Mouse (Mus musculus) thymus, adult 2 months (tissue): ENCODE results near the gene Fbxo21. TPM values are rescaled to one million over a fixed set of nuclear protein-coding genes. Genes with fewer than 3 reads are reported as not detected.

Source experiments
- DNase-seq: peaks from one replicate; pipeline ENCODE4 v3.0.0; 2021
- H3K27ac ChIP-seq: fragments of 200-500 bp; 2 replicates; pipeline ENCODE4 v1.5.1; 2012; ENCODE audit warnings: low read length, control low read depth; ENCODE audit not compliant: control insufficient read depth, insufficient read depth
- H3K27me3 ChIP-seq: fragments of 200-500 bp; 2 replicates; pipeline ENCODE4 v1.6.1; 2012; ENCODE audit warnings: mild to moderate bottlenecking, low read length, moderate library complexity, mixed read lengths; ENCODE audit not compliant: control insufficient read depth, insufficient read depth
- H3K36me3 ChIP-seq: fragments of 200-500 bp; 2 replicates; pipeline ENCODE4 v1.6.1; 2012; ENCODE audit warnings: mild to moderate bottlenecking, low read length, moderate library complexity; ENCODE audit not compliant: control insufficient read depth, insufficient read depth
- H3K4me1 ChIP-seq: fragments of 200-500 bp; replicated peaks from 2 replicates; pipeline ENCODE4 v1.6.1; 2012; ENCODE audit warnings: low read length; ENCODE audit not compliant: control insufficient read depth, insufficient read depth
- H3K4me3 ChIP-seq: fragments of 200-500 bp; 2 replicates; pipeline ENCODE4 v1.5.1; 2012; ENCODE audit warnings: mild to moderate bottlenecking, low read length, control low read depth, moderate library complexity; ENCODE audit not compliant: control insufficient read depth, insufficient read depth
- CTCF ChIP-seq: fragments of 200-500 bp; IDR thresholded peaks from 2 replicates; pipeline ENCODE4 v1.5.1; 2012; ENCODE audit warnings: mild to moderate bottlenecking, control low read depth, low read length, moderate library complexity, borderline replicate concordance; ENCODE audit not compliant: control insufficient read depth, poor library complexity, insufficient read depth; ENCODE audit errors: extremely low read depth
- POLR2A ChIP-seq: fragments of 200-500 bp; IDR thresholded peaks from 2 replicates; pipeline ENCODE4 v1.6.1; 2012; ENCODE audit warnings: mild to moderate bottlenecking, low read length, control low read depth, moderate library complexity; ENCODE audit not compliant: control insufficient read depth, poor library complexity, insufficient read depth; ENCODE audit errors: extremely low read depth
- WGBS: fragments of 180-500 bp; shearing (Covaris S2); methylation state at CpG from one replicate; pipeline ENCODE4 v1.1.7; 2018; 5-methylcytosine and 5-hydroxymethylcytosine counted together
- polyA plus RNA-seq: library from polyadenylated mRNA; depleted of rRNA; stranded (reverse); fragments of >200 nt; gene quantifications from 2 replicates; pipeline ENCODE4 v1.2.3, GENCODE M21; 2012; rRNA removed

The Fbxo21 gene
- polyA plus RNA-seq, 1 experiment = 43.3 TPM

DNA sequence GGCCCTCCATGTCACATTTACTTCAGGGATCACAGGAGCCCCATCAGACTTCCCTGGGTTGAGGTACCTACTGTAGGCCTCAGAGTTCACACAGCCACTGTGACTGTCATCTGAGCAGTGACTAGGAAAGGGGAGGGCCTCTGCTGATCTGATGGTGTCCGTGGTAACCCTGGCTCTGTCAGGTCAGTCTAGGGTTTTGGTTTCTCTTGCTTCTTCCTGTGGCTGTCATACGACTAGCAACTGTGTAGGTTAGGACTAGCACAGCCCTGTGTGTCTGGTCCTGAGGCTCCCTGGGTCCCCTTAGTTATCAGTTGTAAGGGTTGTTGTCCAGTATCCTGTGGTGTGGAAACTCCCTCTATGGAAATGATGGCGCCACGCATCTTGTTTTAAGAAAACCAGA, 74.2 kb downstream of the Fbxo21 start:
- WGBS = 78% methylated on average over 4 of the region's 4 CpGs
- Histone ChIP-seq H3K4me3 (no peak overlapping the region), H3K4me1 (peaks cover 36% of the 10 kb centered on the region), H3K27me3 (no peaks in the 10 kb centered on the region), H3K36me3 (no peaks in the 10 kb centered on the region), H3K27ac (no peak overlapping the region)
- no peak for TF ChIP-seq POLR2A
- TF ChIP-seq CTCF = no peak
- DNase-seq = no peak

DNA sequence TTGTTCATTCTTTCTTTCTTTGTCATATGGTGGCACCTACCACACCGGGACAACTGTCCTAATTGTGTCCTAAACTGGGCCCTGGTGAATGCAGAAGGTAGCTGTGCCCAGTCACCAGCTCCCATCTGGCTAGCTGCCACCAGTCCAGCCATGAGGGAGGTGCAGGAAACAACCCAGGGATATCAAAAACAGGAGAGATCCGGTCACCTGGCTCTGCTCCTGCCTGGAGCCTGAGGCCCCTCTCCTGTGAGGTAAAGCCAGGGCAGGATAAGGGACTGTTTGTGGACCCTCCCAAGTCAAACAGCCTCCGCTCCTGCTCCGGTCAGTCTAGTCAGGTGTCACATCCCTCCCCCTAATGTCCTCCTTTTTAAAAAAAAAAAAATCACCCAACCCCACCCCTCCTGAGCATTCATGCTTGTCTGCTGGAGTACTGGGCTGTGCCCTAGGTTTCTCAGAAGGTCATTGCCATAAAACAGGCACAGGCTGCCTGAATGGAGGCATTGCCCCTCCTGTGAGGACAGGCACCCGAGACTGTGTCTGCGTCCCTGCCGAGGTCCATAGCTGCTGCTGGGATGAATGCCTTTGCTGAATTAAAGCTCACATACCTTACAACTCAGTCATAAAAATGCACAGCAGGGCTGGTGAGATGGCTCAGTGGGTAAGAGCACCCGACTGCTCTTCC, 75.6 kb downstream of the Fbxo21 start:
- DNase-seq = no peak
- 89% methylated on average over 8 of the region's 8 CpGs for WGBS
- peaks cover 31% of the 10 kb centered on the region for H3K4me1 ChIP-seq

DNA sequence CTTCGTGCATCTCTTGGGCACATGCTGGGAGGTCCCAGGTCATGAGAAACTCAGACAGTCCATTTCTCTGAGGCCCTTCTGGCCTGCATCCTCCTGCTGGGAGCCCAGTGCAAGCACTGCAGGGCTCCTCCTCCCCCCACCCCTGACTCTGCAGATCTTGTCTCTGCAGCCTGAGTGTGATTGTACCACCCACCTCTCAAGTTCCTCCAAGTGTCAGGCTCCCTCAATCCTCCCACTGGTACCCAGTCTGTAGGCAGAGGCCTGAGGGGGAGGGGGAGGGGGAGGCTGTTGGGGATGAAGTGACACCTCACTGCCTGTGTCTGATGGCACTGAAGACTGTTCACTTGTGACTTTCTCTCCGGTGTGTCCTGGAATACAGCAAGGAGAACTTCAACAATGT, 76.7 kb downstream of the Fbxo21 start:
- Histone ChIP-seq H3K4me3 (no peak overlapping the region), H3K36me3 (no peaks in the 10 kb centered on the region), H3K27me3 (no peaks in the 10 kb centered on the region), H3K4me1 (peaks cover 22% of the 10 kb centered on the region), H3K27ac (no peak overlapping the region)
- DNase-seq = no peak
- TF ChIP-seq CTCF (no peak), POLR2A (no peak)
- 92% methylated on average over 2 of the region's 2 CpGs for WGBS

More for the DNA sequence above, 75.6 kb downstream of the Fbxo21 start:
- H3K36me3 ChIP-seq = no peaks in the 10 kb centered on the region
- H3K4me3 ChIP-seq = no peak overlapping the region
- no peak for TF ChIP-seq POLR2A
- TF ChIP-seq CTCF = no peak
- H3K27me3 ChIP-seq = no peaks in the 10 kb centered on the region
- H3K27ac ChIP-seq = no peak overlapping the region

DNA sequence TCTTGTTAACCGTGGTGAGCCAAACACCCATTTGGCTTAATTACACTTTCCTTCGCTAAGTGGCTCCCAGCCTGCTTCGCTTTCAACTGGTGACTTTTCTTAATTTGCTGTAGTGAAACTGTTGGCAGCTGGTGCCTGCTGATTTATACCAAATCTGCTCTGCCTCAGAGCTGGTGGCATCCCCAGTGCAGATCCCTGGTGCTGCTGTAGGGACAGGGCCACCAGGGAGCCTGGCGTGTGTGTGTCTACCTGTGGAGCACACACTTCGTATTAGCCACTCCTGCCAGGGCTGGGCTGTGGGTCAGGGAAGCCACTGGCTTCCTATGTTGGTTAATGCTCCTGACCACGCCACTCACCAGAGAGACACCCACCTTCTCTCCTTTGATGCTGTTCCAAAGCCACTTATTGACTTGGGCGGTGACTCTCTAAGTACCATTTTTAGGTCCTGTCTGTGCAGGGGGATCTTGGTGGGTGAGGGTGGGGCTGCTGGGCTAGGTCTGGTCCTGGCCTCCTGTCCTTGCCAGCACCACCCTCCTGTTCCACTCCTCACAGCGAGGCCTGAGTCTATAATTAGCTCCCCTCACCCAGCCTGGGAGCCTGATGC, 81.1 kb downstream of the Fbxo21 start:
- 56% methylated on average over 8 of the region's 8 CpGs for WGBS

DNA sequence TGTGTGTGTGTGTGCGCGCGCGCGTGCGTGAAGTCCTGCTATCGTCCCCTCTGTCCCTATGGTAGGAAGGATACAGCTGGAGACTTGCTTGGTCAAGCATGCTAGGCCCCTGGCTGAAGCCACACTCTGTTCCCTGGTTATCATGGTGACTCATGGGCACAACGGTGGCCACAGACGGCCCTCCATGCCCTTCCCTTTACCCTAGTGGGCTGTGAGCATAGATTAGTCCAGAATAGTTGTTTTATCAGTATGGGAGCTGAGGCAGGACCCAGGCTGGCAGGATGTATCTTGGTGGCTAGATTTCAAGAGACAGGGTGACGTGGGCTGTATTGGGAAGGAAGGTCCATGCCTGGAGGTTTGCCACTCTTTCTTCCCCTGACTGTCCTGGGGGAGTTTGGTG, 82.3 kb downstream of the Fbxo21 start:
- no peak for DNase-seq
- H3K27me3 ChIP-seq = no peaks in the 10 kb centered on the region
- H3K27ac ChIP-seq = no peak overlapping the region
- H3K4me3 ChIP-seq = no peak overlapping the region
- H3K36me3 ChIP-seq = no peaks in the 10 kb centered on the region
- TF ChIP-seq POLR2A (no peak), CTCF (no peak)
- 91% methylated on average over 10 of the region's 10 CpGs for WGBS
- H3K4me1 ChIP-seq = peaks cover 7% of the 10 kb centered on the region

More for the DNA sequence above, 81.1 kb downstream of the Fbxo21 start:
- TF ChIP-seq CTCF = no peak
- TF ChIP-seq POLR2A = no peak
- Histone ChIP-seq H3K4me3 (no peak overlapping the region), H3K27ac (no peak overlapping the region), H3K4me1 (peaks cover 7% of the 10 kb centered on the region), H3K36me3 (no peaks in the 10 kb centered on the region), H3K27me3 (no peaks in the 10 kb centered on the region)
- no peak for DNase-seq

DNA sequence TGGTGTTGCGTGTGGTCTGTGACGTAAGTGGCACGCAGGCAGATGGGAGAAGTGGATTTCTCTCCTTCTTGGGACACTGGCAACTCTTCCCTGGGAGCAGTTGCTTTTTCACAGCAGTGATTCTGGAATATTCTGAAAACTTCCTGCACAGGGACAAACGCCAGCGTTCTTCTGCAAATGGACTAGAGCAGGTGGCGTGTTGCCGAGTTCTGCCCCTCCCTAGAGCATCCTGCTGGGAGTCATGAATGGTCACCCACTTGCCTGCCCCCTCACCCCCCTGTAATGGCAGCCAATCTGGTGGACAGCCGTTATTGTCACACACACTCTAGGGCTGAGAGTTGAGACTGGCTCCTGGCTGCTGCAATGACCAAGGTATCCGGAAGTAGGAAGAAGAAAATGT, 83.1 kb downstream of the Fbxo21 start:
- no peak for DNase-seq
- no peaks in the 10 kb centered on the region for H3K36me3 ChIP-seq
- H3K27ac ChIP-seq = no peak overlapping the region
- WGBS = 95% methylated on average over 9 of the region's 9 CpGs
- peaks cover 3% of the 10 kb centered on the region for H3K4me1 ChIP-seq
- TF ChIP-seq CTCF = no peak
- no peak for TF ChIP-seq POLR2A
- no peaks in the 10 kb centered on the region for H3K27me3 ChIP-seq
- H3K4me3 ChIP-seq = no peak overlapping the region

Other genes with a start within 250 kb of the Fbxo21 start
- 0.35 and 0.75 TPM in 2 replicates for gene Nos1, start 195.7 kb upstream of the Fbxo21 start, polyA plus RNA-seq
- gene Tesc, start 51.0 kb downstream of the Fbxo21 start, polyA plus RNA-seq = 48.4 and 50.5 TPM in 2 replicates
- 18.0 and 20.9 TPM in 2 replicates for gene Fbxw8, start 178.7 kb downstream of the Fbxo21 start, polyA plus RNA-seq
- 0.06 and 0.07 TPM in 2 replicates for gene Hrk, start 187.9 kb downstream of the Fbxo21 start, polyA plus RNA-seq